Mouse (Mus musculus) adipose tissue, adult 10 weeks (tissue): Measurements from ENCODE around the gene Rorb. TPM values are rescaled to one million over a fixed set of nuclear protein-coding genes. Genes with fewer than 3 reads are reported as not detected.

Source experiments
- polyA plus RNA-seq: library from polyadenylated mRNA; stranded (reverse); fragments of 350-450 nt; fragmentation: Illumina TruSeq; extraction: RNeasy Lipid Tissue Mini Kit (QIAGEN cat#74804); gene quantifications from one replicate; pipeline ENCODE4 v1.2.3, GENCODE M21; 2014; ENCODE audit warnings: low read depth, low replicate concordance

Rorb gene
- polyA plus RNA-seq = not detected

DNA sequence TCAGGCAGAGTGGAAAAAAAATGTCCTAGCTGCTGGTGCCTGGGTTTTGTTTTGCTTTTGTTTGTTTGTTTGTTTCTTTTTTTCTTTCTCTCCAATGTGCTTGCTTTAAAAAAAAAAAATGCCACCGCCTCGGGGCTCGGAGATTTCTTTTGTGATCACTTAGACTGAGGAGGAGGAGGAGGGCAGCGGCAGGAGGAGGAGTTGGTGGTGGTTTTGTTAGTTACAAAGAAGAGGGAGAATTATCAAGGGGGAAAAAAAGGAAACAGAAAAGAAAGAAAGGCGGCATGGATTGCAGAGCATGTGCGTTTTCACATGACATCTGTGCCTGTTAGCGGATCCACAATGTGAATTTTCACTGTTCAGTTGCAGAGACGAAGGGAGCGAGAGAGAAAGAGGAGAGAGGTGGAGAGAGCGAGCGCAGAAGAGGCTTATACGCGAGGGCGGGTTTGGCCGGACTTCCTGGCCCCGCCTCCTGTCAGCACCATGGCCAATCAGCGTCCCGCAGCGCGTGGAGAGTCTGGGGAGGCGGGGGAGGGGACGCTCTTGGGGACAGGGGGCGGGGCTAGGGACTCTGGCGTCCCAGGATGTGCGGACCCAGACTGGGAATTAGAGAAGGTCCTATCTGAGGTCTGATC is at the start of gene Rorb:
Gene Rorb (minus strand): TSS at position 404 of the 635 bp plus-strand sequence.

